Mouse (Mus musculus) heart, embryonic 16.5 days (tissue): ENCODE data around the gene Hus1. TPM values are rescaled to one million over a fixed set of nuclear protein-coding genes. Genes with fewer than 3 reads are reported as not detected.

Experiments used
- polyA plus RNA-seq: library from polyadenylated mRNA; unstranded; fragments of >200 nt; fragmentation: Nextera tagmentation; extraction: Ambion mirVana; gene quantifications from 2 replicates; pipeline ENCODE4 v1.2.1, GENCODE M21; 2015

Hus1 gene
- polyA plus RNA-seq, 1 experiment from 2014 or later, result 13.3 TPM

Other genes with a start within 250 kb of the Hus1 start
- 0.06 and 0.16 TPM in 2 replicates for gene Pkd1l1, start 37.9 kb downstream of the Hus1 start, polyA plus RNA-seq
- 5.5 and 6.0 TPM in 2 replicates for gene Gm11992, start 37.4 kb upstream of the Hus1 start, polyA plus RNA-seq
- gene Sun3, start 37.8 kb upstream of the Hus1 start, polyA plus RNA-seq, result 0.85 and 1.2 TPM in 2 replicates
- gene Upp1, start 106.9 kb upstream of the Hus1 start, polyA plus RNA-seq, result 37.6 and 47.2 TPM in 2 replicates
- 0.01 TPM in 2 replicates for gene Abca13, start 180.8 kb upstream of the Hus1 start, polyA plus RNA-seq